Mouse (Mus musculus) frontal cortex, postnatal 14 days (tissue): Measurements from ENCODE around the gene Olfr769.
"Not testable (repeated sequence)": the region's sequence is repeated elsewhere in the genome, so short reads cannot be mapped to it uniquely, and the experiment has no call there.

Experiments
- DNase-seq, 2 experiments: peaks; one replicate each; pipeline ENCODE4 v3.0.0; 2022; ENCODE audit warnings: low spot score in 2 of 2

The Olfr769 gene

DNA sequence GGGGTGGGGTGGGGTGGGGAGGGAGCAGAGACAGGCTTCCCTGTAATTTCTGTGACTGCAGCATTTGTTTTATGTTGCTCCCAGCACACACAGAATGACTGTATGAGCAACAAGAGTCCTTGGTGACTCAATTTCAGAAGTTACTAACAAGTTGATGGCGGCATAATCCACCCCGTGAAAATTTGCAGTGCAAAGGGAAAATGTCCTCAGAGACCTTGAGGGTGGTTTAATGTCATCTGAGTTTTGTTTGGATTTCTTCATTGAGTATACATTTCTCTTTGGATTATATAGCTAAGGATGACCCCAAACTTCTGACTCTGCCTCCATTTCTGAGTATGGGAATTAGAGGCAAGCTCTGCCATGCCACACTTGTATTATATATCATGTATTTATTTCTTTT is at the start of gene Olfr769:
TSS of gene Olfr769 (minus strand) at position 101 of the 400 bp plus-strand sequence.
- DNase-seq: no peak

DNA sequence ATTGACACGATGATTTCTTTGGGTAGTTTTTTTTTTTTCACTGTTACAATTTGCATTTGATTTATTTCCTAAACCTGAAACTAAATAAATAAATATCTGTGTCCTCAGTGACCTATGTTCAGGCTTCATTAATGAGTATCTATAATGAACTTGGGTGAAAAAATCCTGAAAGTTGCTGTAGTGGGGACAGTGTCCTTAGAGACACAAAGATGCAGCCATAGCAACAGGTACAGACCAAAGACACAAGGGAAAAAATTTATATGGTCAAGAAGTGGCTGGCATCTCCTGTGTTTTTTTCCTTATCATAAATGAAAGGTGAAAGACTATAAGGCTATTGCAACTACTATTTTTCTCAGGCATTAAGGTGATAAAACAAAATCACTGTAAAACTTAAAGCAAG is 47.0 kb upstream of the Olfr769 start, which contains the start of gene Olfr771:
TSS of gene Olfr771 (minus strand) at position 101 of the 400 bp plus-strand sequence.
- DNase-seq: no peak

DNA sequence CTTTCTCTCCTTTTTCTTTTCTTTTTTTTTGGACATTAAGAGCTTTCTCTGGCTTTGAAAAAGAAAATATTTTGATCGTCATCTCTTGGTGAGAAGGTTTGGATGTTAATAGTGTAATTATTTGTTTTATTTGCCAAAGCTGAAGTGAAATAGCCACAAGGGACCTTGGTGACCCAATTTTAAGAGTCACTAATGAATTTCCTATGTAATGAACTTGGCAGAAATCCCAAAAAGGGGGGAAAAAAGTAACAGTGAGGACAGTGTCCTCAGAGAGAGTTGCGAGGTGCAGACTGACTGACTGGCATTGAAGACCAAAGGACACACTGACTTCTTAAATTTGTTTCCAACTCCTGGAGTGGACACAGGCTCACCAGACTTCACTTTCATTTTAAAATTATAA is 21.2 kb upstream of the Olfr769 start, which contains the start of gene Olfr770:
TSS of gene Olfr770 (minus strand) at position 101 of the 400 bp plus-strand sequence.
- DNase-seq: no peak

GRCm38 (mm10) chr10:129115146-129115545 is 2.5 kb downstream of the Olfr769 start:
- no peak for DNase-seq

DNA sequence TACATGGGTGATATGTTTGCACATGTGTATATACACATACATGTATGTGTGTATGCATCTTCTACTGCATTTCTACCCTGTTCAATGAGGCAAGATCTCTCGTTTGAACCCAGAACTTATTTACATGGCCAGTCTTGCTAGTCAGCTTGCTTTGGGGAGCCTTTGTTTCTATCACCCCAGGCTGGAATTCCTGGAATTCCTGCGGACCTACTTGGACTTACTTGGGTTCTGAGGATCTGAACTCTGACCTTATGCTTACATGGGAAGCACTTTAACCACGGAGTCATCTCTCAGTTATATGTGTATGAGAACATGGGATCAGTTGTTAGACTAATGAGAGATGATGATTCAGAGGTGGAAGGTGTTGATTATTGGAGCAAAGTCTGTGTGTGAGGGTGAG is 16.4 kb downstream of the Olfr769 start:
- DNase-seq: no peak

- no peak for DNase-seq
Measured at GRCm38 (mm10) chr10:129099275-129099674, 18.4 kb downstream of the Olfr769 start, which contains the start of gene Olfr768. Olfr768 (minus strand) TSS chr10:129099375.

DNA sequence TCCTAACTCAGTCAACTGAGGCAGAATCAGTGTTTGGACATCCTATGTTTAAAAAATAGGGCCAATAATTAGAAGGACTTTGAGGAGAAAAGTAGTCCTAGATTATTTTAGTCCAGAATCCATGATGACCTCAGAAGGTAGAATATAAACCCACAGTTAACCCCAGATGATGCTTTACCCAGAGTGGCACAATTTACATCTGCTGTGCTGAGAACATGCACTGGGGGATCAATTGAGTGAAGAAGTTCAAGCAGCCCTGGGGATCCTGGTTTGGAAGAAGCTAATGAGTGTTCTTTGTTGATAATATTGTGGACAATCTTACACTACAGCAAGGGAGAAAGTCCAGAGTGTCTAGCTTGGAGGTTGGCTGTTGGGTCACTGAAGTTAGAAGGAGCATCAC is 34.9 kb downstream of the Olfr769 start, which contains the start of gene Olfr767:
TSS of gene Olfr767 (minus strand) at position 101 of the 400 bp plus-strand sequence.
- DNase-seq: not testable (repeated sequence)

DNA sequence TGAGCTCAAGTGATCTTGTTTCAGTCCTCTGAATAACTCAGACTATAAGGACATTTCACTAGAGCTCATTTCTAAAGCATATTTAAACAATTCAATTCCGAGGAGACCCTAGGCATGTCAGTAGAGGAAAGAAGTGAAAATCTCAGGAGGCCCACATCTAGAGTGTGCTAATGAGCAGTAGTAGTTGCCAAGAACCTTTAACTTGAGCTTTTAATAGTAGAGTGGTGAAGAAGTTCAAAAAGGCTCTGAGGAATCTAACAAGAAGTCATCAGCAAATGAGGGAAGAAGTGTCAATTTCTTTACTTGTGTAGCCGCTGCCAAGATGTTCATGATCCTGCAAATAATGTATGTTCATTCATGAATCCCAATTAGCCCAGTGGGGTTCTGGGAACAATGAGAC is 48.8 kb downstream of the Olfr769 start, which contains the start of gene Olfr766-ps1:
TSS of gene Olfr766-ps1 (minus strand) at position 101 of the 400 bp plus-strand sequence.
- DNase-seq: no peak
